Mouse (Mus musculus): ENCODE results near the gene Gm21992. TPM values are rescaled to one million over a fixed set of nuclear protein-coding genes. Genes with fewer than 3 reads are reported as not detected.

Gene Gm21992
- polyA plus RNA-seq, 1 experiment from 2014 or later: 19.1 TPM

DNA sequence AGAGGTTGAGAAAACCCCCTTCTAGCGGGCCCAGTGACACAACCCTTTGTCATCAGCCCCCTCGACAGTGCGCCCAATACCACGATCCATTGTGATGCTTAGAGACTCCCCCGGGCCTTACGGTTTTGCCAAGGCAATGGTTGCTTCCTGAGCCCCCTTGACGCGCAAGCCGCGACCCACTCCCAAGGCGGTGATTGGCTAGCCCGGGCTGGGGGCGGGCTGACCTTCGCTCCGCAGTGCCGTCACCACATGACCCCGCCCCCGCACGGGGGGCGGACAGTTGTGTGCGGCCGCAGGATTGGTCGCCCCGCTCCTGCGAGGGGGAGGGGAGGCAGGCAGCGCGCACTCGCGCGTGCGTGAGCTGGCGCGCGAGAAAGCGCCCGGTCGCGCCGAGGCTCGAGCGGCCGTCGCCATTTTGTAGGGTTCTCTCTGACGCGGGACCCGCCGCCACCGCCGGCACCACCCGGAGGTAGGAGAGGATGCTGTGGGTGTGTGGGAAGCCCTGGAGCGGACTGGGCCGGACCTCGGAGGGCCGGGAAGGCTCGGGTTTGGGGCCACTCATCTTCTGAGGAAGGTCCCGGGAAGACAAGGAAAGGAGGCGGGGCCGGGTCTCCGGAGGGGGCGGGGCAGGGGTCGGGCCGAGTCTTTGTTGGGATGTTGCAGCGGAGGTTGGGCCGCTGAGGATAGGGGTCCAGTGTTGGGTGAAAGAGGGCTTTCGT, 55.1 kb downstream of the Gm21992 start, which contains the start of gene Rbm4b:
TSS of gene Rbm4b (plus strand) at position 305 of the 719 bp plus-strand sequence.
- peak within 1 kb of the TSS; percentile 92 for H3K27ac ChIP-seq (replicated peaks)
- peak within 1 kb of the TSS; percentile 62 for H3K4me2 ChIP-seq (replicated peaks; ENCODE audit: low read depth)
- ATAC-seq (ENCODE audit: low FRiP score, low TSS enrichment): peak; percentile 95
- H3K4me3 ChIP-seq (ENCODE audit: low read depth, low read length): peak within 1 kb of the TSS; percentile 69
- H3K36me3 ChIP-seq (ENCODE audit: control insufficient read depth, insufficient read depth, low read length): no peaks in the 10 kb centered on the region; the same call in 1 of the 2 replicates
- H3K27me3 ChIP-seq (ENCODE audit: control insufficient read depth, insufficient read depth, low read length): no peaks in the 10 kb centered on the region
- H3K9me3 ChIP-seq (ENCODE audit: control insufficient read depth, low read length): no peaks in the 10 kb centered on the region
- TF ChIP-seq EP300 (optimal IDR thresholded peaks at IDR 0.05): no peak
- peak within 1 kb of the TSS; percentile 78 for H3K9ac ChIP-seq (ENCODE audit: low read length)
- peak; percentile 95 for DNase-seq (ENCODE audit: low spot score)
- no peaks in the 10 kb centered on the region for H3K4me1 ChIP-seq (replicated peaks; ENCODE audit: control insufficient read depth, insufficient read depth)
- WGBS: 0% methylated on average over 58 of the region's 65 CpGs

DNA sequence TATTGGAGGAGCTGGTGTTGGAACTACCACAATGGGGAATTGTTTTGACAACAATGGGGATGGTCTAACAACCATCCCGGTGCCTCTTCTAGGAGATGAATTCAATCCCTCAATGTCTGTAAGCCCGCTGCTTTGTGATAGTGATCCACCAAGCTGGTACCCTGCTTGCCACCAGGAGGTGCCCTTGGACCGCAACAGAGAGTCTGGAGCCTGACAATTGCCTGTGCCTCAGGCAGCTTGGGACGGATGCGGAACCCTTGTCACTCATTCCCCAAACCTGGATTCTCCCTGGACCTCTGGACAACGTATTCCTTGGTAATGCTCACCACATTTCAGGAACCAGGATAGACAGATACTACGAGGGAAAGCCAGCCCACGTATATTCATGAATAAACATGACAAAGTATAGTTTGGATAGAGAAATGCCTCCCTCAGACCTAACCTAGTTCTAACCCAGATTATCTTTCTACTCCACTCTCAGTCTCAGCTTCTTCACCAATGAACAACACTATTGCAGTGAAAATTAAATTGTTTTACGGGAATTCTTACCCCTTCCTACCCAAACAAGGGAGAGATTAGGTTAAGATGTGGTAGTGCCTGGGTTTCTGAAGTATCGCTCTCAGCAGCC, 55.7 kb downstream of the Gm21992 start:
- WGBS: 1% methylated on average over 10 of the region's 10 CpGs
- ATAC-seq (ENCODE audit: low FRiP score, low TSS enrichment) (peak; percentile 77), DNase-seq (ENCODE audit: low spot score) (peak; percentile 90)
- Histone ChIP-seq H3K9me3 (ENCODE audit: control insufficient read depth, low read length) (no peaks in the 10 kb centered on the region), H3K36me3 (ENCODE audit: control insufficient read depth, insufficient read depth, low read length) (no peaks in the 10 kb centered on the region; the same call in 1 of the 2 replicates), H3K27ac (replicated peaks) (peak overlapping the region; percentile 92), H3K4me2 (replicated peaks; ENCODE audit: low read depth) (peak overlapping the region; percentile 62), H3K9ac (ENCODE audit: low read length) (peak overlapping the region; percentile 78), H3K27me3 (ENCODE audit: control insufficient read depth, insufficient read depth, low read length) (no peaks in the 10 kb centered on the region), H3K4me3 (ENCODE audit: low read depth, low read length) (peak overlapping the region; percentile 69), H3K4me1 (replicated peaks; ENCODE audit: control insufficient read depth, insufficient read depth) (no peaks in the 10 kb centered on the region)
- peak; percentile 99 for TF ChIP-seq CTCF (IDR thresholded peaks at IDR 0.05; ENCODE audit: low read depth)
- TF ChIP-seq EP300 (optimal IDR thresholded peaks at IDR 0.05): no peak

DNA sequence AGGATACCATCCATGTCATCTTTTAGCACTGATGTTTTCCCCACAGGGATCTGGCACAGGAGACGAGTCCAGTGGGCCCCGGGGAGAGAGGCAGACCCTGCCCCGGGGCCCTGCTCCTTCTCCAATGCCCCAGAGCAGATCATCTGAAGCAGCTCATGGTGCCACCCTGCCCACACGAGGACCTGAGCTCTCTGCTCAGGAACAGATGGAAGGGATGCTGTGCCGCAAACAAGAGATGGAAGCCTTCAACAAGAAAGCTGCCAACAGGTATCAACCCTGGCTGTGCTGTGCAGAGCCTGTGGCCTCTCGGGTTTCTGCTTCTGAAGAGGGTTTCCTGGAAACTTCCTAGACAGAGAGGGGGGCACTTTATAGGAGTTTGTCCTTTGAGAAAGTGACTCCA, 61.4 kb downstream of the Gm21992 start:
- ATAC-seq (ENCODE audit: low FRiP score, low TSS enrichment): no peak
- Histone ChIP-seq H3K27me3 (ENCODE audit: control insufficient read depth, insufficient read depth, low read length) (no peaks in the 10 kb centered on the region), H3K4me1 (replicated peaks; ENCODE audit: control insufficient read depth, insufficient read depth) (no peaks in the 10 kb centered on the region), H3K4me2 (replicated peaks; ENCODE audit: low read depth) (no peak overlapping the region), H3K4me3 (ENCODE audit: low read depth, low read length) (no peak overlapping the region), H3K9me3 (ENCODE audit: control insufficient read depth, low read length) (no peaks in the 10 kb centered on the region), H3K27ac (replicated peaks) (no peak overlapping the region), H3K36me3 (ENCODE audit: control insufficient read depth, insufficient read depth, low read length) (no peaks in the 10 kb centered on the region), H3K9ac (ENCODE audit: low read length) (no peak overlapping the region)
- peak; percentile 12 for DNase-seq (ENCODE audit: low spot score)
- TF ChIP-seq EP300 (optimal IDR thresholded peaks at IDR 0.05) (no peak), CTCF (IDR thresholded peaks at IDR 0.05; ENCODE audit: low read depth) (no peak)
- 87% methylated on average over 6 of the region's 6 CpGs for WGBS

DNA sequence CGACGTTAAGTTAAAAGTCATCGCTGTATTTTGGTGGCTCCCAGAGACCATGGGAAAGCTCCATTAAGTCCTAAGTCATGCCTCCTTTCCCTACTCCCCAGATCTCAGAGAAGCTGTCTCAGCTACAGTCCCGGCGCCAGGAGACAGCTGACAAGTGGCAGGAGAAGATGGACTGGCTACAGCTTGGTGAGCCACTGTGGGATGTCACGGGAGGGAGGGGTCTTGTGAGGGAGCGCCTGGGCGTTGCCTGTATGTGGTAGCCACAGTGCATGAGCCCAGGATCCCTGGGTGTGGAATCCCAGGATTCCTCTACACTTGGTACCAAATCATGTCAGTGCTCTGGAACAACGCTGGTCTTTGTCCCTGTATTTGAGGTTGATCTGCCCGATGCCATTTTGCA, 62.9 kb downstream of the Gm21992 start:
- DNase-seq (ENCODE audit: low spot score) (no peak), ATAC-seq (ENCODE audit: low FRiP score, low TSS enrichment) (no peak)
- Histone ChIP-seq H3K36me3 (ENCODE audit: control insufficient read depth, insufficient read depth, low read length) (no peaks in the 10 kb centered on the region), H3K9ac (ENCODE audit: low read length) (no peak overlapping the region), H3K27ac (replicated peaks) (no peak overlapping the region), H3K4me1 (replicated peaks; ENCODE audit: control insufficient read depth, insufficient read depth) (no peaks in the 10 kb centered on the region), H3K9me3 (ENCODE audit: control insufficient read depth, low read length) (no peaks in the 10 kb centered on the region), H3K27me3 (ENCODE audit: control insufficient read depth, insufficient read depth, low read length) (no peaks in the 10 kb centered on the region), H3K4me3 (ENCODE audit: low read depth, low read length) (no peak overlapping the region), H3K4me2 (replicated peaks; ENCODE audit: low read depth) (no peak overlapping the region)
- whole genome bisulfite sequencing: 79% methylated on average over 10 of the region's 10 CpGs
- no peak for TF ChIP-seq EP300 (optimal IDR thresholded peaks at IDR 0.05)
- no peak for TF ChIP-seq CTCF (IDR thresholded peaks at IDR 0.05; ENCODE audit: low read depth)

DNA sequence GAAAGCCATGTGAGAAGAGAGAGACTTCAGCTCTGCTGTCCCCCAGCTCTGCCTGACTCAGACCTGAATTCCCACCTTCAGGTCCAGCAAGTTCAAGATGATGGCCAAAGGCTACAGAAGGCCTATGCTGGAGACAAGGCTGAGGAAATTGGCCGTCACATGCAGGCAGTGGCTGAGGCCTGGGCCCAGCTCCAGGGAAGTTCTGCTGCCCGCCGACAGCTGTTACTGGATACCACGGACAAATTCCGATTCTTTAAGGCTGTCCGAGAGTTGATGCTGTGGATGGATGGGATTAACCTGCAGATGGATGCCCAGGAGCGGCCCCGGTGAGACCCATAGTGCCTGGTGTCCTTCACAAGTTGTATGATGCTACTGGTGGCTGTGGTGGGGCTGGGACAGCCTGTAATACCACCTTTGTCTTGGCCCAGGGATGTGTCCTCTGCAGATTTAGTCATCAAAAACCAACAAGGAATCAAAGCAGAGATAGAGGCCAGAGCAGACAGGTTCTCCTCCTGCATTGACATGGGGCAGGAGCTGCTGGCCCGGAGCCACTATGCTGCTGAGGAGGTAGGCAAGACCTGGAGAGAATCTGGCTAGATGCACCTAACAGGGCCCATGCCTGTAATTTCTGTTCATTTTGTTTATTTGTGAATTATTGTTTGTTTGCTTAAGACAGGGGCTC, 63.6 kb downstream of the Gm21992 start:
- Histone ChIP-seq H3K4me1 (replicated peaks; ENCODE audit: control insufficient read depth, insufficient read depth) (no peaks in the 10 kb centered on the region), H3K4me2 (replicated peaks; ENCODE audit: low read depth) (no peak overlapping the region), H3K27ac (replicated peaks) (no peak overlapping the region), H3K36me3 (ENCODE audit: control insufficient read depth, insufficient read depth, low read length) (no peaks in the 10 kb centered on the region), H3K27me3 (ENCODE audit: control insufficient read depth, insufficient read depth, low read length) (no peaks in the 10 kb centered on the region), H3K9ac (ENCODE audit: low read length) (no peak overlapping the region; the same call in 1 of the 2 replicates), H3K9me3 (ENCODE audit: control insufficient read depth, low read length) (no peaks in the 10 kb centered on the region), H3K4me3 (ENCODE audit: low read depth, low read length) (no peak overlapping the region)
- WGBS: 92% methylated on average over 9 of the region's 9 CpGs
- DNase-seq (ENCODE audit: low spot score) (no peak), ATAC-seq (ENCODE audit: low FRiP score, low TSS enrichment) (no peak)
- no peak for TF ChIP-seq CTCF (IDR thresholded peaks at IDR 0.05; ENCODE audit: low read depth)
- no peak for TF ChIP-seq EP300 (optimal IDR thresholded peaks at IDR 0.05)
